Mouse (Mus musculus) kidney, adult 2 months (tissue): ENCODE measurements around the gene Hsdl1. TPM values are rescaled to one million over a fixed set of nuclear protein-coding genes. Genes with fewer than 3 reads are reported as not detected.

Experiments used
- DNase-seq: peaks from one replicate; pipeline ENCODE4 v3.0.0; 2021
- H3K27ac ChIP-seq: fragments of 200-500 bp; 2 replicates; pipeline ENCODE4 v1.5.1; 2012; ENCODE audit warnings: low read depth, low read length, control low read depth, inconsistent platforms; ENCODE audit not compliant: insufficient read depth
- H3K27me3 ChIP-seq: fragments of 200-500 bp; replicated peaks from 2 replicates; pipeline ENCODE4 v1.6.1; 2012; ENCODE audit warnings: mild to moderate bottlenecking, moderate library complexity, low read length, inconsistent platforms; ENCODE audit not compliant: control insufficient read depth, insufficient read depth
- H3K36me3 ChIP-seq: fragments of 200-500 bp; 2 replicates; pipeline ENCODE4 v1.6.1; 2012; ENCODE audit warnings: mild to moderate bottlenecking, moderate library complexity, low read length, inconsistent platforms; ENCODE audit not compliant: control insufficient read depth, insufficient read depth
- H3K4me1 ChIP-seq: fragments of 200-500 bp; 2 replicates; pipeline ENCODE4 v1.6.1; 2011; ENCODE audit warnings: low read length; ENCODE audit not compliant: control insufficient read depth, insufficient read depth
- H3K4me3 ChIP-seq: fragments of 200-500 bp; 2 replicates; pipeline ENCODE4 v1.5.1; 2011; ENCODE audit warnings: mild to moderate bottlenecking, low read depth, low read length, control low read depth; ENCODE audit not compliant: insufficient read depth
- CTCF ChIP-seq: fragments of 200-500 bp; conservative IDR thresholded peaks from 2 replicates; pipeline ENCODE4 v1.5.1; 2011; ENCODE audit warnings: low read depth, mild to moderate bottlenecking, control low read depth, low read length, moderate library complexity, mixed read lengths; ENCODE audit not compliant: insufficient read depth, insufficient read length
- POLR2A ChIP-seq: fragments of 200-500 bp; IDR thresholded peaks from one replicate; pipeline ENCODE4 v1.6.1; 2011; ENCODE audit warnings: low read depth, low read length, control low read depth
- WGBS: fragments of 180-500 bp; shearing (Covaris S2); methylation state at CpG from one replicate; pipeline ENCODE4 v1.1.7; 2018; 5-methylcytosine and 5-hydroxymethylcytosine counted together
- polyA plus RNA-seq: library from polyadenylated mRNA; depleted of rRNA; stranded (reverse); fragments of >200 nt; gene quantifications from 2 replicates; pipeline ENCODE4 v1.2.3, GENCODE M21; 2012

Gene Hsdl1
- polyA plus RNA-seq, 1 experiment, result 23.1 TPM

DNA sequence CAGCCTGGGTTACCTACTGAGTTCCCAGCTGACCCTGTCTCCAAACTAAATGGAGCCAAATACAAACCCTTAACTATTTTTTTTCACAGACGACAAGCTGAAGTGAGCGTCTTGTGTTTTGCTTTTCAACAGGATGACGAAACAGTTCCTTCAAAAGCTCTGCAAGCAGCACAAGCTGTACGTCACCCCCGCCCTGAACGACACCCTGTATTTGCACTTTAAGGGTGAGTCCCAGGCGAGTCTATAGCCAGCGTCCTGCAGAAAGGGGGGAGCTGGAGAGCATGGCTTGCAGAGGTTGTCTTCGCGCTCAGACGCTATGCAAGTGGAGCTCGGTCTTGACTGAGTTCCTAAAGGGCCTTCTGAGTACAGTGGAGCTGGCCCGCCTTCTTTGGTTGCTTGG, 4.1 kb upstream of the Hsdl1 start:
- 64% methylated on average over 13 of the region's 13 CpGs for WGBS

DNA sequence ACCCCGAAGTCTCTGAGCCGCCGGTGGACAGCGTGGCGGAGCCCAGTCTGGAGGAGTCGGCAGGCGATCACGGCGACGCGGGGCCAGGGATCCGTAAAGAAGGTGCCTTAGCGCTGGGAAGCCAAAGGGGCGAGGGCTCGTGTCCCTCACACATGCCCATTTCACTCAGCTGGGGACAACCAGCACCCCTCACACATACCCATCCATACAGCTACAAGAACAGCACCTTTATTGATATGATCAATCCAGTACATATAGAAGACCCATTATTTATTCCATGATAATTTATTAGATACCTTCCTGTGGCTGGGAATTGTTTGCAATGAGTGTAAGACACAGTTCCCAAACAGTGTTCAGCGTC, 363 bp upstream of the Hsdl1 start:
- H3K27ac ChIP-seq, result no peak overlapping the region

More for the DNA sequence above, 4.1 kb upstream of the Hsdl1 start:
- H3K36me3 ChIP-seq, result no peaks in the 10 kb centered on the region
- DNase-seq, result no peak
- no peak overlapping the region for H3K27ac ChIP-seq
- H3K4me3 ChIP-seq, result no peak overlapping the region
- H3K4me1 ChIP-seq, result peaks cover 1% of the 10 kb centered on the region; the same call in 1 of the 2 replicates
- no peaks in the 10 kb centered on the region for H3K27me3 ChIP-seq
- no peak for TF ChIP-seq CTCF
- no peak for TF ChIP-seq POLR2A

DNA sequence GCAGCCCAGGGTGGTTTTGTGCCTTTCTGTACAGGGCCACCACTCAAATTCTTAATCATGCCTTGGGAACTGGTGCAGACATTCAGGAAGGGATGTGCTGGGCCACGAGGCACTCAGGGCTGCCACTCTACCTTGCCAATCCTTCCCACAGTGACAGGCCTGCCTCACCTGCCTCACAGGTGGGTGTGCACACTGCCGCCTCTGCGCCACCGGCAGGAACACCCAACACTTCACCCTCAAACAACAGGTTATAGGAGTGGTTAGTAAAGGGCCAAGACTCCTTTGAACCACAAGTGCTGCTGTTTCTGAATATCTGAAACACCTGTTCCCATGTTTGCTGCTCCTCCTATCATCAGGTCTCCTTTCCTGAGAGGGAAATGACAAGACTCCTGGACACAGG, 2.6 kb downstream of the Hsdl1 start:
- peaks cover 5% of the 10 kb centered on the region; the same call in 1 of the 2 replicates for H3K4me1 ChIP-seq
- no peak for DNase-seq
- 90% methylated on average over 4 of the region's 4 CpGs for WGBS

More for the DNA sequence above, 363 bp upstream of the Hsdl1 start:
- Histone ChIP-seq H3K27me3 (no peaks in the 10 kb centered on the region), H3K36me3 (no peaks in the 10 kb centered on the region), H3K4me3 (peak overlapping the region; percentile 77), H3K4me1 (peaks cover 5% of the 10 kb centered on the region; the same call in 1 of the 2 replicates)
- TF ChIP-seq POLR2A (no peak), CTCF (no peak)
- 2% methylated on average over 16 of the region's 16 CpGs for WGBS
- DNase-seq, result no peak

DNA sequence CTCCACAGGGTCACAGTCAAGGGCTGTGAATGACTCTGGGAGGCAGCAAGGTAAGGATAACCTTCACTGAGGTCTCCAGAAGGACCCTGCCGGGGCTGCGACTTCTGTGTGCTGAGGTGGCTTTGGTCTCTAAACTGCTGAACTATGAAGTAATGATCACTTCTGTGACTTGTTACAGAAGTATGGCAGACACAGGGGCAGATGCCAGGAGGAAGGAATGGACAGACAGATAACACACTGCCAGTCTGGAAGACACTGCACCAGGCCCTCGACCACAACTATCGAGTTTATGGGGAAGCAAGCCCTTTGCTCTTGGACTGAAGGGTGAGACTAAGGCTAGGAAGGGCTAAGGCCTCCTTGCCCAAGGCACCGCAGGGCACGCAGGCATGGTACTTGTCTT, 3.8 kb downstream of the Hsdl1 start:
- Histone ChIP-seq H3K4me1 (peaks cover 5% of the 10 kb centered on the region; the same call in 1 of the 2 replicates), H3K27ac (no peak overlapping the region), H3K27me3 (no peaks in the 10 kb centered on the region), H3K36me3 (no peaks in the 10 kb centered on the region), H3K4me3 (no peak overlapping the region)
- 78% methylated on average over 6 of the region's 6 CpGs for WGBS
- no peak for DNase-seq
- TF ChIP-seq POLR2A, result no peak
- no peak for TF ChIP-seq CTCF

More for the DNA sequence above, 2.6 kb downstream of the Hsdl1 start:
- no peaks in the 10 kb centered on the region for H3K36me3 ChIP-seq
- no peak overlapping the region for H3K27ac ChIP-seq
- no peak for TF ChIP-seq POLR2A
- no peak for TF ChIP-seq CTCF
- H3K27me3 ChIP-seq, result no peaks in the 10 kb centered on the region
- no peak overlapping the region for H3K4me3 ChIP-seq

DNA sequence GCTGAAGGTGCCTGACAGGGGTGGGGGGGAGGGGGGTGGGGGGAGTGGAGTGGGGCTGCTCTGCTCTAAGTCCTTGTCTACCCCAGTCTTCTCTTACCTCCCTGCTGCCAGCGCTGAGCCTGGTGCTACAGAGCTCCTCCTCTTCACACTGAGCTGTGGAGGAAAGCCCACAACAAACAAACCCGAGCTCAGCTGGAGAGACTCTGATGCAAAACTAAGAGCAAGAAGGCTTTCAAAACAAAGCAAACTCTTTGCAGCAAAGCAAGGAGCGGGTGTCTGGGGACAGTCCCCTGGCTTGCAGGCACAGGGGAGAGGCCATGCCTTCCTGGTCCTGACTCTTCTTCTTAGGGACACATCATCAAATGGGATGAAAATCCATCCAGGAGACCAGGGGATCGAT, 5.1 kb downstream of the Hsdl1 start:
- Histone ChIP-seq H3K4me3 (no peak overlapping the region), H3K36me3 (no peaks in the 10 kb centered on the region), H3K27me3 (no peaks in the 10 kb centered on the region), H3K4me1 (peaks cover 5% of the 10 kb centered on the region; the same call in 1 of the 2 replicates), H3K27ac (no peak overlapping the region)
- 71% methylated on average over 4 of the region's 4 CpGs for WGBS
- DNase-seq, result no peak
- TF ChIP-seq CTCF (no peak), POLR2A (no peak)

DNA sequence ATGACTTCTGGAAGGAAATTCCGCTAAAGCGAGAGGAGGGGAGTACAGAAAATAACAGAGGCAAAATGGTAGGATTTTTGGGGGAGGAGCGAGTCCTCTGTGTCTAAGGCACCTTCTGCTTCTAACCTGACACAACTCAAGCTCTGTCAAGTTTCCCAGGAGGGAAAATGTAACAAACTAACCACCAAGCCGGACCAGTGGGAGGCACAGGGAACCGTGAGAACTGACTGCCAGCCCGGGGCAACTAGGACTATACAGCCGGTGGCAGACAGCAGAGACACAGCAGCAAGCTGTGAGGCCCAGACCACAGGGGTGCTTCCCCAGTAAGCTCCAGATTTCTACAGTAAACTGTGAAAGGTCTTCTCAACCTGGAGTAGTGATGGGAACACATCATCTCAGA, 6.0 kb downstream of the Hsdl1 start:
- WGBS, result 82% methylated on average over 7 of the region's 7 CpGs

DNA sequence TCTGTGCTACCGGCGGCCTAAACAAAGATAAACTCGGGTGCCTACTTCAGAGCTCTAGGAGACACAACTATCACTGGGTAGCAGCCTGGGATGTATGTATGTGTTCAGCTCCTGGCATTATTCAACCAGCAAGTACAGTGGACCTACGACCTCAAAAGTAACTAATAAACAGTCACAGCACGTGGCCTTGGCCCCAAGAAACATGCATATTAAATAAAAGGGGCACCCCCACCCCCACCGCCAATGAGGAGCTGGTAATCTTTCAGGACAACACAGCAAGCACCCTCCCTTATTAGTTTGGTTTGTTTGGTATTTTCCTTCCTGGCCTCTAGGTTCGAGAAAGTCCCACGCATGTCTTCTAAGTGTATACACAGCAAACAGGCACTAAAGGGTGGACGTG, 6.7 kb downstream of the Hsdl1 start:
- H3K27ac ChIP-seq, result no peak overlapping the region
- peak; percentile 60 for DNase-seq
- no peaks in the 10 kb centered on the region for H3K4me1 ChIP-seq
- no peak overlapping the region for H3K4me3 ChIP-seq
- no peaks in the 10 kb centered on the region for H3K27me3 ChIP-seq
- TF ChIP-seq CTCF (no peak), POLR2A (no peak)
- WGBS, result 57% methylated on average over 9 of the region's 9 CpGs
- no peaks in the 10 kb centered on the region for H3K36me3 ChIP-seq

More for the DNA sequence above, 6.0 kb downstream of the Hsdl1 start:
- Histone ChIP-seq H3K4me3 (no peak overlapping the region), H3K27ac (no peak overlapping the region), H3K27me3 (no peaks in the 10 kb centered on the region), H3K36me3 (no peaks in the 10 kb centered on the region), H3K4me1 (peaks cover 3% of the 10 kb centered on the region; the same call in 1 of the 2 replicates)
- TF ChIP-seq POLR2A (no peak), CTCF (no peak)
- no peak for DNase-seq
